Mouse (Mus musculus) G1E-ER4 (cell line): ENCODE measurements around the gene Plch2. TPM values are rescaled to one million over a fixed set of nuclear protein-coding genes. Genes with fewer than 3 reads are reported as not detected.

Source experiments
- GATA1 ChIP-seq: IDR thresholded peaks from one replicate; pipeline ENCODE4 v1.8.0; 2012; ENCODE audit warnings: low read length, inconsistent platforms
- polyA plus RNA-seq: library from polyadenylated mRNA; stranded (reverse); fragments of >175 nt; gene quantifications from 2 replicates; pipeline ENCODE4 v1.2.3, GENCODE M21; 2012

Gene Plch2
- polyA plus RNA-seq, 1 experiment = 0.56 TPM

DNA sequence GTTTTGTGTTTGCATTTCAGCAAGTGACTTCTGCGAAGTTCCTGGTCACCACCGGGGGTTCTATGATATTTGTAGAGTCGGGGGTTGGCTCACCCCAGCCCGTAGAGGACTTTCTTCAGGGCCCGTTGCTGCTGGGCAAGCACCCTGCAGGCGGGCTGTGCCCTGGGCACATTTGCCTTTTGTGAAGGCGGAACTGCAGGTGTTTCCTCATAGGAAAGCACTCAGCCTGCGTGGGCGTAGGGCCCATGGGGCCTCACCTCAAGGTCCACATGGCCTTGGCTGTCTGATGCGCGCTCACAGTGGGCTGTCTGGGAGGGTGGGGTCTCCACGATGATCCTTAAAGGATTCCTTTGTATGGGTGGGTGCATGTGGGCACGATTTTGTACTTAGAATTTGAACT, 94.7 kb downstream of the Plch2 start:
- TF ChIP-seq GATA1 = no peak

DNA sequence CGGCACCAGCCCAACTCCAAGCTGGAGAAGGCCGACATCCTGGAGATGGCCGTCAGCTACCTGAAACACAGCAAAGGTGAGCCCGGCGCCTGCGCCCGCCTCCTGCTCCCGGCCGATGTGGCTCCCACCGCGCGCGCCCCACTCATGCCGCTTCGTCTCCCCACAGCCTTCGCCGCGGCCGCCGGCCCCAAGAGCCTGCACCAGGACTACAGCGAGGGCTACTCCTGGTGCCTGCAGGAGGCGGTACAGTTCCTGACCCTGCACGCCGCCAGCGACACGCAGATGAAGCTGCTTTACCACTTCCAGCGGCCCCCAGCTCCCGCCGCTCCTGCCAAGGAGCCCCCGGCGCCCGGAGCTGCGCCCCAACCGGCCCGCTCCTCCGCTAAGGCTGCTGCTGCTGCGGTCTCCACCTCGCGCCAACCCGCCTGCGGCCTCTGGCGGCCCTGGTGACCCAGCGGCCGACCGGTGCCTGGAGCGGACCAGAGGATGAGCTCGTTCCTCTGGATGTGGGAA, 95.3 kb downstream of the Plch2 start:
- TF ChIP-seq GATA1 = no peak

DNA sequence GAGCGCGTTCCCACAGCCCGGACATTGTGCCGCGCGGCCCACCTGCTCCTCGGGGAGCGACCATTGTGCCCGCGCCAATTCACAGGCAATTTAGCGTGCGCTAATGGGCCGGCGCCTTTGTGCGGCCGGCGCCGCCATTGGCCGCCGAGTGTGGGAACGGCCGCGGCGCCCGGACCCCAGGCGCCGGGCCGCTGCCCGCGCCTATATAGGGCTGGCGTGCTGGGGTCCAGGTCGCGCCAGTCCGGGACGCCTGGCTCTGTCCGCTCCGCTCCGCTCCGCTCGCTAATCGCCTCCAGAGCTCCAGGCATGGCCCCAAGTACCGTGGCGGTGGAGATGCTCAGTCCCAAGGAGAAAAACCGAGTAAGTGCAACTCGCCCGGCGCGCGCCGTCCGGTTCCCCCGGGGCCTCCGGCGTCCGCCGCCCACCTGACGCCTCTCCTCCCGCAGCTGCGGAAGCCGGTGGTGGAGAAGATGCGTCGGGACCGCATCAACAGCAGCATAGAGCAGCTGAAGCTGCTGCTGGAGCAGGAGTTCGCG, 95.8 kb downstream of the Plch2 start, which contains the start of gene Hes5:
Hes5 (plus strand) TSS at position 234 of the 536 bp plus-strand sequence.
- TF ChIP-seq GATA1 = no peak

GRCm38 (mm10) chr4:154960021-154960689, 96.4 kb downstream of the Plch2 start:
- TF ChIP-seq GATA1 = no peak

GRCm38 (mm10) chr4:154958621-154959020, 98.0 kb downstream of the Plch2 start:
- no peak for TF ChIP-seq GATA1

- no peak for TF ChIP-seq GATA1
These were observed 98.4 kb downstream of the Plch2 start for GRCm38 (mm10) chr4:154958171-154958570.

DNA sequence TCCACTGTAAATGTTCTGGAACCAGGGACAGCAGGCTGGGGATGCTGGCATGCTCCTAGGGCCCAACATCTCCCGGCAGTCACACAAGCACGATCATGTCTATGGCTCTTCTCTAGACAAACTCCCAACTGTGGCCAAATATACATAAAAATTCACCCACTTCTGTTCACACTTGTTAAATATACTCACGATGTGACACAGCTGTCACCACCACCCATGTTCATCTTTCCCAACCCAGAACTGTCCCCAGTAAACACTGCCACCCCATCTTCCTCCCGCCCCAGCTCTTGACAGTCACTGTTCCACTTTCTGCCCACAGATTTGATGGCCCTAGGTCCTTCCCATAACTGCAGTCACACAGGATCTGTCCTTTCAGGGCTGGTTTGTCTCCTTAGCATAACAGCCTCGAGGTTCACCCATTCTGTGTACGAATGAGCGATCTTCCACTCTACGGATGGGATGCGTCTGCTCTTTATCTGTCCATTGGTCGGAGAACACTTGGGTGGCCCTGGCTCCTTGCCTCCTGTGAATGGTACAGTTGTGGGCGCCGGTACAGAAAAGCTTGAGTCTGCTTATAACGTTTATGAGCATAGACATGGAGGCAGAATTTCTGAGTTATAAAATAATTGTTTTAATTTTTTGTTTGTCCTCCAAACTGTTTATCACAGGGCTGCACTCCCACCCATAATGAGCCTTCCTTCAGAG, 99.1 kb downstream of the Plch2 start:
- no peak for TF ChIP-seq GATA1

- TF ChIP-seq GATA1 = no peak
These were observed 100.0 kb downstream of the Plch2 start for GRCm38 (mm10) chr4:154956604-154957003.

DNA sequence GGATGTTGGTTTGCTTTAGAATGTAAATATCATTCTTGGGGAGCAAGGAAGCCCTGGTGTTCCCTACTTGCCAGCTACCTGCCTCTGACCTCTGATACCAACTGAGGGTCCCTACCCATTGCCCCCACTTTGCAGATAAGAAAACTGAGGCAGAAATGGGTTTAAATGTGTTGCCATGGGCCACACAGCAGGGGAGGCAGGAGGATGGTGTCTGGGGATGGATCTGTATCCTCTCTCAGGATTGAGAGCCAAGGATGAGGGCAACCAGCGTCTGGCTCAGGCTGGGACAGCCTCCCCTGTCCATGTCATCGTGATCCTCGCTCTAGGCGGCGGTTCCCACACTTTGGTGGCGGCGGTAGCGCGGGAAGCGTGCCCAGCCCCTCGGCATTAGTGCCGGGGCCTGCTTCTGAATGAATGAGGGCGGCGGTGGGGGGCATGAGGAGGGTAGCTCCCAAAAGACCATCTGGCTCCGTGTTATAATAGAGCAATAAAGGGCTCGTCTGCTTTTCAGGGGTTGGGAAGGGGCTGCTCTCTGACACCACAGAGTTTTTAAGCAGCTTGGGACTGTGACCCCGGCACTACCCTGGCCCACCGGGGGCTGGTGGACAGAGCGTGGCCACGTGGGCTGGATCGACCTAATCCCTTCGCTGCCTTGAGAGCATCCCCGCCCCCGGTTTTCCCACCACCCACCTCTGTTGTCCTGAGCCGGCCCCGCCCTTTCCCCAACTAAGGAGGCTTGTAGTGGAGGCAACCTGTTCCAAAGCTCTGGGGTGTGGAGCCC, 103.9 kb downstream of the Plch2 start:
- no peak for TF ChIP-seq GATA1

GRCm38 (mm10) chr4:154949589-154949982, 107.0 kb downstream of the Plch2 start:
- no peak for TF ChIP-seq GATA1

GRCm38 (mm10) chr4:154948940-154949588, 107.5 kb downstream of the Plch2 start:
- no peak for TF ChIP-seq GATA1

DNA sequence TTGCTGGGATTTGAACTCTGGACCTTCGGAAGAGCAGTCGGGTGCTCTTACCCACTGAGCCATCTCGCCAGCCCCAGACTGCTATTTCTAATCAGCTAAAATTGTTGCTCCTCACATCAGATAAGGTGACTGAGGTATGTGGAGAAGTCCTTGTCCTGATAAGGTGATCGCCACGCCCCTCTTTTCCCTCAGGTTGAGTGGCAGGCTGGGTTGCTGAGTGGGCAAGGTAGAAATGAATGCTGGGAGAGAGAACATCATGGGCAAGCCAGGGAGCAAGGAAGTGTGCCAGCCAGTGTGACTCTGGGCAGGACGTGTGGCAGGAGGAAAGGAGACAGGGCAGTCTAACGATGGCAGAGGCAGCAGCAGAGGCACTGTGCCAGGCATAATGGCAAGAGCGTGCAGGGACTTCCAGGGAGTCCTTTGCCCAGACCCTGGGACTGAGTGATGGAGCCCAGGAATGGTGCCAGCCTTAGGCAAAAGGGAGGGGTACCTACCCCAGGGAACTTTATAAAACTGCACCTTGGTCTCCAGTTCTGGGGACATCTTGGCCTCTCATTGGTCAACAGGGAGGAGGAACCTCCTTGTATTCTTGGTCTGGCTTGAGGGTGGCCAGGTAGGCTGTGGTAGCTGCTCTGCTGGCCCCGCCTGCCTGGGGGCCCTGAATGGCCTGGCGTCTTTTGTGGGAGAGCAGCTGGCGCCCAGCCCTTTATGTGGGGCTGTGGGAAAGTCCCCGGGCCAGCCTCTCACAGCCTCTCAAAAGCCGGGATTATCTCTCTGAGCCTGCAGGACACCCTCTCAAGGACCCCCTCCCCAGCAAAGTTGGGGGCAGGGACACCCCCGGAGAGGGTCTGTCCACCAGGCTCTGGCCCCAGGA, 108.3 kb downstream of the Plch2 start:
- no peak for TF ChIP-seq GATA1

- TF ChIP-seq GATA1 = no peak
These were observed 110.3 kb downstream of the Plch2 start for GRCm38 (mm10) chr4:154946319-154946718.

DNA sequence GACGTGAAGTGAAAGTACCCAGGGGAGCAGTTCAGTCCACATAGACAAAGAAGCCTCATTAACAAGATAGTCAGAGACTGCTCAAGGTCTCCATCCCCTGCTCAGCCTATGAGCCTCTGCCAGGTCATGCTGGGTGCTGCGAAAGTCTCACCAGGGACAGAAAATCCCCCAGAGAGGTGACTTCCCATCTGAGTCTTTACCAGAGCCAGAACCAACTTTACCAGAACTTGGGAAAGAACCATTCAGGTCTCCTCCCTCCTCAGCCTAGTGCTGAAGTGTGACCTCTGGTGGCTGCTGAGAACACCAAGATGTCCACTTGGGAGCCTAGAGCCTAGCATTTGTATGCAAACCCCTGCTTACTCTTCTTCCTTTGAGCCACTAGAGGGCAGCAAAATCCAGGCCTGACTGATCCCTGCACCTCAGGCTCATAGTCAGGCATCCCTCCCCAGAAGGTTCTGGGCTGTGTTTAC, 112.4 kb downstream of the Plch2 start:
- no peak for TF ChIP-seq GATA1
